Mouse (Mus musculus) hematopoietic stem cell, adult 5-6 weeks (primary cell): Measurements from ENCODE around the gene Cyp2t4. TPM values are rescaled to one million over a fixed set of nuclear protein-coding genes. Genes with fewer than 3 reads are reported as not detected.

Source experiments
- ATAC-seq, 2 experiments: fragments of 125-278 bp in 1 of 2; replicated peaks in 1 of 2; 2 replicates each; pipeline ENCODE4 v1.8.0; 2016 to 2017; ENCODE audit warnings: inconsistent platforms in 2 of 2, mild to moderate bottlenecking in 2 of 2, moderate number of reproducible peaks in 2 of 2, low read depth in 1 of 2, moderate TSS enrichment in 1 of 2; ENCODE audit not compliant: low FRiP score in 2 of 2, poor library complexity in 2 of 2, severe bottlenecking in 2 of 2, insufficient read depth in 1 of 2, low TSS enrichment in 1 of 2
- total RNA-seq: library from RNA; stranded (forward); fragments of 172-1452, 232-1000 nt; gene quantifications from 2 replicates; pipeline ENCODE4 v1.2.3, GENCODE M21; 2017

The Cyp2t4 gene
- total RNA-seq: not detected in 2 replicates

- ATAC-seq: no peak
These were observed at the start of gene Cyp2t4 for GRCm38 (mm10) chr7:27153205-27153764. Gene Cyp2t4 (plus strand): TSS chr7:27153714.

GRCm38 (mm10) chr7:27104882-27105281 lies 48.6 kb upstream of the Cyp2t4 start:
- ATAC-seq: peak; percentile 10 to 32; a peak in 2 of 4 replicates

GRCm38 (mm10) chr7:27110327-27110726 lies 43.2 kb upstream of the Cyp2t4 start:
- ATAC-seq: no peak; a peak in 1 of 4 replicates

- ATAC-seq: no peak
These were observed 42.5 kb upstream of the Cyp2t4 start for GRCm38 (mm10) chr7:27111038-27111437.

GRCm38 (mm10) chr7:27111987-27112386 lies 41.5 kb upstream of the Cyp2t4 start:
- no peak for ATAC-seq

- ATAC-seq: peak in 1 of 2 experiments; percentile 37; a peak in 1 of 4 replicates
These were observed 35.4 kb upstream of the Cyp2t4 start for GRCm38 (mm10) chr7:27118033-27118511.

GRCm38 (mm10) chr7:27119676-27120075 lies 33.8 kb upstream of the Cyp2t4 start, which contains the start of gene Cyp2f2:
Gene Cyp2f2 (plus strand): TSS chr7:27119909.
- no peak for ATAC-seq

GRCm38 (mm10) chr7:27124305-27124832 lies 29.1 kb upstream of the Cyp2t4 start:
- ATAC-seq: no peak

GRCm38 (mm10) chr7:27124969-27125368 lies 28.5 kb upstream of the Cyp2t4 start:
- 0 out of 4 replicates have a peak, but pooled peaks of 1 of the 2 experiments have one; percentile 21 for ATAC-seq

GRCm38 (mm10) chr7:27128162-27128561 lies 25.4 kb upstream of the Cyp2t4 start:
- peak; percentile 86 to 89 for ATAC-seq

- no peak for ATAC-seq
These were observed 24.6 kb upstream of the Cyp2t4 start for GRCm38 (mm10) chr7:27128946-27129345.

GRCm38 (mm10) chr7:27129811-27130210 lies 23.7 kb upstream of the Cyp2t4 start:
- no peak for ATAC-seq

- ATAC-seq: no peak
These were observed 22.8 kb upstream of the Cyp2t4 start for GRCm38 (mm10) chr7:27130521-27131370.

- no peak for ATAC-seq
These were observed 22.1 kb upstream of the Cyp2t4 start for GRCm38 (mm10) chr7:27131387-27131786.

GRCm38 (mm10) chr7:27132588-27132987 lies 20.9 kb upstream of the Cyp2t4 start:
- ATAC-seq: 0 out of 4 replicates have a peak, but pooled peaks of 1 of the 2 experiments have one; percentile 9

- ATAC-seq: no peak
These were observed 20.4 kb upstream of the Cyp2t4 start for GRCm38 (mm10) chr7:27133156-27133555.

- no peak for ATAC-seq
These were observed 19.8 kb upstream of the Cyp2t4 start for GRCm38 (mm10) chr7:27133757-27134156.

GRCm38 (mm10) chr7:27136410-27136996 lies 17.0 kb upstream of the Cyp2t4 start:
- ATAC-seq: no peak
